Mouse (Mus musculus) embryo, embryonic 11.5 days (tissue): ENCODE results near the gene Gucy1b2.
A peak's percentile ranks its signal among the peaks of the same experiment; 100 is the strongest.

ENCODE experiments used
- DNase-seq: peaks from one replicate; pipeline ENCODE4 v3.0.0-alpha.2; 2012; ENCODE audit warnings: low read depth, low spot score

The Gucy1b2 gene

GRCm38 (mm10) chr14:62456239-62456747 lies at the start of gene Gucy1b2:
TSS of gene Gucy1b2 (minus strand) at chr14:62456289.
- DNase-seq = no peak

- no peak for DNase-seq
These were observed 41.3 kb upstream of the Gucy1b2 start for GRCm38 (mm10) chr14:62497391-62497790.

- no peak for DNase-seq
These were observed 40.4 kb upstream of the Gucy1b2 start for GRCm38 (mm10) chr14:62496501-62496900.

GRCm38 (mm10) chr14:62493456-62493855 lies 37.4 kb upstream of the Gucy1b2 start:
- DNase-seq = no peak

- DNase-seq = peak; percentile 73
These were observed 36.2 kb upstream of the Gucy1b2 start for GRCm38 (mm10) chr14:62492196-62492850.

GRCm38 (mm10) chr14:62488270-62488669 lies 32.2 kb upstream of the Gucy1b2 start:
- no peak for DNase-seq

GRCm38 (mm10) chr14:62481381-62481780 lies 25.3 kb upstream of the Gucy1b2 start:
- peak; percentile 14 for DNase-seq

GRCm38 (mm10) chr14:62479395-62479794 lies 23.3 kb upstream of the Gucy1b2 start:
- no peak for DNase-seq

GRCm38 (mm10) chr14:62474481-62474880 lies 18.4 kb upstream of the Gucy1b2 start:
- no peak for DNase-seq

- DNase-seq = no peak
These were observed 16.0 kb upstream of the Gucy1b2 start for GRCm38 (mm10) chr14:62472061-62472460.

GRCm38 (mm10) chr14:62468753-62469125 lies 12.7 kb upstream of the Gucy1b2 start:
- no peak for DNase-seq

- no peak for DNase-seq
These were observed 12.1 kb upstream of the Gucy1b2 start for GRCm38 (mm10) chr14:62468119-62468752.

GRCm38 (mm10) chr14:62464966-62465365 lies 8.9 kb upstream of the Gucy1b2 start:
- DNase-seq = no peak

- no peak for DNase-seq
These were observed 3.5 kb upstream of the Gucy1b2 start for GRCm38 (mm10) chr14:62459541-62459940.

GRCm38 (mm10) chr14:62457420-62458181 lies 1.5 kb upstream of the Gucy1b2 start:
- peak; percentile 75 for DNase-seq

- DNase-seq = no peak
These were observed 564 bp downstream of the Gucy1b2 start for GRCm38 (mm10) chr14:62455570-62455879.

- no peak for DNase-seq
These were observed 1.1 kb downstream of the Gucy1b2 start for GRCm38 (mm10) chr14:62454760-62455569.

- no peak for DNase-seq
These were observed 2.0 kb downstream of the Gucy1b2 start for GRCm38 (mm10) chr14:62454136-62454535.

- DNase-seq = no peak
These were observed 2.8 kb downstream of the Gucy1b2 start for GRCm38 (mm10) chr14:62453276-62453675.

- DNase-seq = no peak
These were observed 5.4 kb downstream of the Gucy1b2 start for GRCm38 (mm10) chr14:62450706-62451105.

GRCm38 (mm10) chr14:62447214-62447548 lies 8.9 kb downstream of the Gucy1b2 start:
- no peak for DNase-seq
